In the genomic region with DNA sequence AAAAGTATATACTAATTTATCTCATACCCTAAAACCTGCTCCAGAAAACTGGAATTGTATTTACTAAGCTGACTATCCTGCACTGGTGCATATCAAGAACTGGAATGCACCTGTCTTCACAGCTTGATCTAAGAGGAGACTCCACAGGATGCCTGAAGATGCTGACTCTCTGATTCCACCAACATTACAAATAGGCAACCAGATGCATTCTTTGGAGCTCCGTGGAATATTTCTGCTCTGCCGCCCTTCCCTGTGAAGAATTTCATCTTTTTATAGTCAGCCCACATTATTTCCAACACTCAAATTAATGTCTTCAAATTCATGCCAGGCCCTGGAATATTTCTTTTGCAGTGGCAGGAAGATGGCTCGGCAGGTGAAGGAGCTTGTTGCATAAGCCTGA, we compare ENCODE assay signal across 16 mouse cellular contexts.
"Had no signal": no experiment of that assay in that cellular context is flagged by ENCODE, and none has a peak within 500 bp of the region (broad histone marks: within the 10 kb centered on the region; RNA-seq: fewer than 3 reads in every experiment).

No protein-coding gene starts in this region.

- H3K4me3 ChIP-seq: neural tube, embryonic 13.5 days; neural tube, embryonic 15.5 days; stomach, embryonic 15.5 days had no signal

- DNase-seq: retina, postnatal 1 day; right cerebral cortex, adult 18-20 months; right cerebral cortex, postnatal 14 days; right cerebral cortex, postnatal 25 days; right cerebral cortex, postnatal 4 days; spleen, adult 18-20 months; thymus, adult 18-20 months; thymus, adult 2 months; thymus, postnatal 14 days; thymus, postnatal 25 days; thymus, postnatal 36 days; thymus, postnatal 4 days had no signal

- H3K36me3 ChIP-seq: neural tube, embryonic 13.5 days; neural tube, embryonic 15.5 days; stomach, embryonic 15.5 days had no signal

- H3K4me2 ChIP-seq: neural tube, embryonic 13.5 days; neural tube, embryonic 15.5 days; stomach, embryonic 15.5 days had no signal

- H3K4me1 ChIP-seq: stomach, embryonic 15.5 days had no signal

- H3K9ac ChIP-seq: neural tube, embryonic 13.5 days; neural tube, embryonic 15.5 days; stomach, embryonic 15.5 days had no signal

- H3K27ac ChIP-seq: neural tube, embryonic 13.5 days; neural tube, embryonic 15.5 days; stomach, embryonic 15.5 days; stomach, postnatal 0 days had no signal

- H3K9me3 ChIP-seq: neural tube, embryonic 13.5 days; neural tube, embryonic 15.5 days; stomach, embryonic 15.5 days had no signal

- H3K27me3 ChIP-seq: neural tube, embryonic 15.5 days; stomach, embryonic 15.5 days had no signal
